ENCODE assay signal across 19 mouse cellular contexts in the genomic region with DNA sequence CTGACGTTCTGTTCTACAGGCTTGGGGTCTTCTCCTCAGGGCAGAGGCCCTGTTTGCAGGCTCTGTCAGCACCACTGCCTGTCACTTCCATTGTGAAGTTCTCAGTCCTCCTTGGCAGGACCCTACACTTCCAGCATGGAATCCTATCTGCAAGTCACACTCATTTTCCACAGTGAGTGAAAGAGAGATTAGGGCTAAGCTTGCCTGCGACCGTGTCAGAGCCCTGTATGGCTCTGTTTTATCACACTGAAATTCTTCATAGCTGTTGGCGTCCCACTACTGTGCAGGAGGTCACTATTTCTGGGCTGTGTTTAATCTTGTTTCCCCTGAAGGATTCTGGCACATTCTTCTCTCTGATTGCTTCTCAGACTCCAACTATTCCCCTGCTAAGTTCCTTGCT.
DNase-seq lines count a peak whose midpoint lies in the region; ATAC-seq lines count a peak whose summit lies in the region.
"Had no signal": no experiment of that assay in that cellular context is flagged by ENCODE, and none has a peak within 500 bp of the region (broad histone marks: within the 10 kb centered on the region; RNA-seq: fewer than 3 reads in every experiment).

No protein-coding gene starts in this region.

- no peak for DNase-seq in hindbrain, embryonic 10.5 days (ENCODE audit: low spot score)
- no peak for DNase-seq in midbrain, embryonic 10.5 days (ENCODE audit: low spot score)
- DNase-seq in frontal cortex, postnatal 25 days (ENCODE audit: low spot score in 2 of 2): no peak
- DNase-seq in lung, postnatal 4 days: no peak
- no peak for DNase-seq in neural tube, embryonic 10.5 days (ENCODE audit: extremely low spot score, low spot score)
- DNase-seq: cerebellum, postnatal 14 days; kidney, adult 8-10 months; lung, postnatal 36 days; retina, postnatal 1 day; thymus, postnatal 36 days had no signal

- no peak overlapping the region for H3K4me3 ChIP-seq in hindbrain, embryonic 10.5 days
- H3K4me3 ChIP-seq in hindbrain, embryonic 16.5 days (ENCODE audit: low read length): no peak overlapping the region
- H3K4me3 ChIP-seq in midbrain, embryonic 10.5 days: no peak overlapping the region
- no peak overlapping the region for H3K4me3 ChIP-seq in midbrain, embryonic 13.5 days (replicated peaks)
- no peak overlapping the region for H3K4me3 ChIP-seq in heart, embryonic 15.5 days
- H3K4me3 ChIP-seq: forebrain, embryonic 13.5 days; left cerebral cortex, adult 2 months; limb, embryonic 13.5 days; midbrain, embryonic 12.5 days had no signal

- WGBS in hindbrain, embryonic 10.5 days: 66% methylated on average over 4 of the region's 4 CpGs
- 68% methylated on average over 4 of the region's 4 CpGs for WGBS in hindbrain, embryonic 16.5 days
- 74% methylated on average over 4 of the region's 4 CpGs for WGBS in midbrain, embryonic 10.5 days
- WGBS in midbrain, embryonic 13.5 days: 60% methylated on average over 4 of the region's 4 CpGs
- WGBS in heart, embryonic 15.5 days: 15% methylated on average over 4 of the region's 4 CpGs

- no peaks in the 10 kb centered on the region for H3K9me3 ChIP-seq in hindbrain, embryonic 10.5 days
- no peaks in the 10 kb centered on the region for H3K9me3 ChIP-seq in hindbrain, embryonic 16.5 days (ENCODE audit: control insufficient read depth, low read length)
- H3K9me3 ChIP-seq in midbrain, embryonic 10.5 days (replicated peaks): no peaks in the 10 kb centered on the region
- no peaks in the 10 kb centered on the region for H3K9me3 ChIP-seq in midbrain, embryonic 13.5 days
- H3K9me3 ChIP-seq in heart, embryonic 15.5 days (replicated peaks): no peaks in the 10 kb centered on the region
- H3K9me3 ChIP-seq: forebrain, embryonic 13.5 days; limb, embryonic 13.5 days; midbrain, embryonic 12.5 days had no signal

- no peak for ATAC-seq in hindbrain, embryonic 16.5 days
- ATAC-seq in midbrain, embryonic 13.5 days: no peak
- ATAC-seq in heart, embryonic 15.5 days (replicated peaks; ENCODE audit: insufficient number of reproducible peaks, insufficient read depth, low FRiP score, low read depth): peak; percentile 90
- ATAC-seq: forebrain, embryonic 13.5 days; hindbrain, postnatal 0 days had no signal

- peak overlapping the region; percentile 50 for H3K27ac ChIP-seq in hindbrain, embryonic 10.5 days
- H3K27ac ChIP-seq in hindbrain, embryonic 16.5 days (ENCODE audit: low read depth, low read length): no peak overlapping the region
- peak overlapping the region; percentile 13; the same call in 1 of the 2 replicates for H3K27ac ChIP-seq in midbrain, embryonic 10.5 days (replicated peaks)
- H3K27ac ChIP-seq in midbrain, embryonic 13.5 days: no peak overlapping the region
- peak overlapping the region; percentile 97 for H3K27ac ChIP-seq in heart, embryonic 15.5 days
- H3K27ac ChIP-seq: forebrain, embryonic 13.5 days; hindbrain, postnatal 0 days; left cerebral cortex, adult 2 months; limb, embryonic 13.5 days; liver, embryonic 14.5 days; midbrain, embryonic 12.5 days had no signal

- H3K4me1 ChIP-seq in hindbrain, embryonic 10.5 days (replicated peaks): peaks cover 22% of the 10 kb centered on the region
- H3K4me1 ChIP-seq in hindbrain, embryonic 16.5 days (ENCODE audit: control insufficient read depth, insufficient read depth, low read depth, low read length): 0 out of 2 replicates have a peak, but pooled peaks cover 5% of the 10 kb centered on the region
- H3K4me1 ChIP-seq in midbrain, embryonic 10.5 days: peaks cover 21% of the 10 kb centered on the region
- peaks cover 17% of the 10 kb centered on the region for H3K4me1 ChIP-seq in midbrain, embryonic 13.5 days (replicated peaks)
- peaks cover 47% of the 10 kb centered on the region for H3K4me1 ChIP-seq in heart, embryonic 15.5 days (replicated peaks)
- H3K4me1 ChIP-seq: forebrain, embryonic 13.5 days had no signal

- H3K9ac ChIP-seq in hindbrain, embryonic 16.5 days (ENCODE audit: low read depth, low read length): no peak overlapping the region
- H3K9ac ChIP-seq in midbrain, embryonic 13.5 days (replicated peaks): no peak overlapping the region
- no peak overlapping the region for H3K9ac ChIP-seq in heart, embryonic 15.5 days
- H3K9ac ChIP-seq: forebrain, embryonic 13.5 days; limb, embryonic 13.5 days; liver, embryonic 14.5 days; midbrain, embryonic 12.5 days had no signal

- no peak overlapping the region for H3K4me2 ChIP-seq in hindbrain, embryonic 16.5 days (ENCODE audit: low read length)
- no peak overlapping the region for H3K4me2 ChIP-seq in midbrain, embryonic 13.5 days (replicated peaks)
- peak overlapping the region; percentile 32 for H3K4me2 ChIP-seq in heart, embryonic 15.5 days
- H3K4me2 ChIP-seq: forebrain, embryonic 13.5 days; limb, embryonic 13.5 days; midbrain, embryonic 12.5 days had no signal

- H3K27me3 ChIP-seq in hindbrain, embryonic 10.5 days (ENCODE audit: insufficient read depth, poor library complexity, severe bottlenecking): no peaks in the 10 kb centered on the region
- H3K27me3 ChIP-seq in hindbrain, embryonic 16.5 days (replicated peaks; ENCODE audit: control insufficient read depth, insufficient read depth, low read length): no peaks in the 10 kb centered on the region
- no peaks in the 10 kb centered on the region for H3K27me3 ChIP-seq in midbrain, embryonic 10.5 days (ENCODE audit: low read depth, poor library complexity, severe bottlenecking)
- no peaks in the 10 kb centered on the region for H3K27me3 ChIP-seq in midbrain, embryonic 13.5 days
- H3K27me3 ChIP-seq in heart, embryonic 15.5 days: no peaks in the 10 kb centered on the region
- H3K27me3 ChIP-seq: forebrain, embryonic 13.5 days; limb, embryonic 13.5 days; midbrain, embryonic 12.5 days had no signal

- H3K36me3 ChIP-seq in hindbrain, embryonic 10.5 days: no peaks in the 10 kb centered on the region
- H3K36me3 ChIP-seq in hindbrain, embryonic 16.5 days (ENCODE audit: control insufficient read depth, insufficient read depth, low read length): no peaks in the 10 kb centered on the region
- H3K36me3 ChIP-seq in midbrain, embryonic 10.5 days: no peaks in the 10 kb centered on the region
- H3K36me3 ChIP-seq in midbrain, embryonic 13.5 days: no peaks in the 10 kb centered on the region
- no peaks in the 10 kb centered on the region for H3K36me3 ChIP-seq in heart, embryonic 15.5 days
- H3K36me3 ChIP-seq: limb, embryonic 13.5 days; midbrain, embryonic 12.5 days had no signal

Comparison
In these comparisons a context has a peak if more than half of its experiments do, and no peak if none do; other contexts are left out.
1. H3K27ac ChIP-seq: peak in hindbrain, embryonic 10.5 days (single experiment), midbrain, embryonic 10.5 days (single experiment) and heart, embryonic 15.5 days (single experiment); none in hindbrain, embryonic 16.5 days (single experiment) and midbrain, embryonic 13.5 days (single experiment).